Mouse (Mus musculus): Measurements from ENCODE around the gene Tmc7.
A peak's percentile ranks its signal among the peaks of the same experiment; 100 is the strongest.

Tmc7 gene

GRCm38 (mm10) chr7:118499784-118500435 lies 84.6 kb downstream of the Tmc7 start:
- DNase-seq (ENCODE audit: low spot score), result no peak

- DNase-seq (ENCODE audit: low spot score), result no peak
These were observed 85.4 kb downstream of the Tmc7 start for GRCm38 (mm10) chr7:118498984-118499783.

GRCm38 (mm10) chr7:118494892-118495579 lies 89.5 kb downstream of the Tmc7 start:
- no peak for DNase-seq (ENCODE audit: low spot score)

GRCm38 (mm10) chr7:118493892-118494291 lies 90.6 kb downstream of the Tmc7 start:
- DNase-seq (ENCODE audit: low spot score), result no peak

- DNase-seq (ENCODE audit: low spot score), result peak; percentile 61
These were observed 92.9 kb downstream of the Tmc7 start, which contains the start of gene Itpripl2 for GRCm38 (mm10) chr7:118491431-118492147. TSS of gene Itpripl2 (minus strand) at chr7:118491975.

- DNase-seq (ENCODE audit: low spot score), result peak; percentile 47
These were observed 93.7 kb downstream of the Tmc7 start for GRCm38 (mm10) chr7:118490666-118491430.

GRCm38 (mm10) chr7:118489706-118490665 lies 94.5 kb downstream of the Tmc7 start:
- no peak for DNase-seq (ENCODE audit: low spot score)

- DNase-seq (ENCODE audit: low spot score), result no peak
These were observed 96.4 kb downstream of the Tmc7 start for GRCm38 (mm10) chr7:118488060-118488664.

GRCm38 (mm10) chr7:118486917-118487316 lies 97.6 kb downstream of the Tmc7 start:
- DNase-seq (ENCODE audit: low spot score), result no peak

Data from retina, embryonic 14.5 days (tissue).